Mouse (Mus musculus) thymus, adult 2 months (tissue): Measurements from ENCODE around the gene Anapc13. TPM values are rescaled to one million over a fixed set of nuclear protein-coding genes. Genes with fewer than 3 reads are reported as not detected.

ENCODE experiments used
- DNase-seq: peaks from one replicate; pipeline ENCODE4 v3.0.0; 2021
- H3K27ac ChIP-seq: fragments of 200-500 bp; 2 replicates; pipeline ENCODE4 v1.5.1; 2012; ENCODE audit warnings: low read length, control low read depth; ENCODE audit not compliant: control insufficient read depth, insufficient read depth
- H3K27me3 ChIP-seq: fragments of 200-500 bp; 2 replicates; pipeline ENCODE4 v1.6.1; 2012; ENCODE audit warnings: mild to moderate bottlenecking, low read length, moderate library complexity, mixed read lengths; ENCODE audit not compliant: control insufficient read depth, insufficient read depth
- H3K36me3 ChIP-seq: fragments of 200-500 bp; 2 replicates; pipeline ENCODE4 v1.6.1; 2012; ENCODE audit warnings: mild to moderate bottlenecking, low read length, moderate library complexity; ENCODE audit not compliant: control insufficient read depth, insufficient read depth
- H3K4me1 ChIP-seq: fragments of 200-500 bp; replicated peaks from 2 replicates; pipeline ENCODE4 v1.6.1; 2012; ENCODE audit warnings: low read length; ENCODE audit not compliant: control insufficient read depth, insufficient read depth
- H3K4me3 ChIP-seq: fragments of 200-500 bp; 2 replicates; pipeline ENCODE4 v1.5.1; 2012; ENCODE audit warnings: mild to moderate bottlenecking, low read length, control low read depth, moderate library complexity; ENCODE audit not compliant: control insufficient read depth, insufficient read depth
- CTCF ChIP-seq: fragments of 200-500 bp; IDR thresholded peaks from 2 replicates; pipeline ENCODE4 v1.5.1; 2012; ENCODE audit warnings: mild to moderate bottlenecking, control low read depth, low read length, moderate library complexity, borderline replicate concordance; ENCODE audit not compliant: control insufficient read depth, poor library complexity, insufficient read depth; ENCODE audit errors: extremely low read depth
- POLR2A ChIP-seq: fragments of 200-500 bp; IDR thresholded peaks from 2 replicates; pipeline ENCODE4 v1.6.1; 2012; ENCODE audit warnings: mild to moderate bottlenecking, low read length, control low read depth, moderate library complexity; ENCODE audit not compliant: control insufficient read depth, poor library complexity, insufficient read depth; ENCODE audit errors: extremely low read depth
- WGBS: fragments of 180-500 bp; shearing (Covaris S2); methylation state at CpG from one replicate; pipeline ENCODE4 v1.1.7; 2018; 5-methylcytosine and 5-hydroxymethylcytosine counted together
- polyA plus RNA-seq: library from polyadenylated mRNA; depleted of rRNA; stranded (reverse); fragments of >200 nt; gene quantifications from 2 replicates; pipeline ENCODE4 v1.2.3, GENCODE M21; 2012

Anapc13 gene
- polyA plus RNA-seq, 1 experiment: 34.6 TPM

DNA sequence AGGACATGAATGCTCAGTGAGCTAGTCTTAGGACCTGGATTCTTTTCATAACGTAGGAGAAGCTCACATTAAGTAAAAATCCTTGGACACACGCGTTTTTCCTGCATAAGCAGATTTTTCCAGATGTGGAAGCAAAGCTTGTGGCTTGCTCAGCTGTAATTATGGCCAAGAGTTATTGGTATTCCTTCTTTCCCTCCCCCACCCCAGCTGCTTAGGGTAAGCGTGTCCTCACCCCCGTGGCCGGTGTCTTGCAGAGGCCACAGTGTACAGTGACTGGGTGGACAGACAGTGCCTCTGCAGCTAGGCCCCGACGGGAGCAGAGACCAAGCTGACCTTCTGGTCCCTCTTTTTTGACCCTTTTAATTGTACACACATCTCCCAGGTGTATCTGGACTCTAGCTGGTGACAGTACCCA, 17.0 kb downstream of the Anapc13 start:
- no peak overlapping the region for H3K27ac ChIP-seq
- H3K36me3 ChIP-seq: no peaks in the 10 kb centered on the region
- no peak for DNase-seq
- TF ChIP-seq POLR2A (no peak), CTCF (no peak)
- no peaks in the 10 kb centered on the region for H3K27me3 ChIP-seq
- H3K4me1 ChIP-seq: no peaks in the 10 kb centered on the region
- WGBS: 70% methylated on average over 8 of the region's 8 CpGs
- no peak overlapping the region for H3K4me3 ChIP-seq

DNA sequence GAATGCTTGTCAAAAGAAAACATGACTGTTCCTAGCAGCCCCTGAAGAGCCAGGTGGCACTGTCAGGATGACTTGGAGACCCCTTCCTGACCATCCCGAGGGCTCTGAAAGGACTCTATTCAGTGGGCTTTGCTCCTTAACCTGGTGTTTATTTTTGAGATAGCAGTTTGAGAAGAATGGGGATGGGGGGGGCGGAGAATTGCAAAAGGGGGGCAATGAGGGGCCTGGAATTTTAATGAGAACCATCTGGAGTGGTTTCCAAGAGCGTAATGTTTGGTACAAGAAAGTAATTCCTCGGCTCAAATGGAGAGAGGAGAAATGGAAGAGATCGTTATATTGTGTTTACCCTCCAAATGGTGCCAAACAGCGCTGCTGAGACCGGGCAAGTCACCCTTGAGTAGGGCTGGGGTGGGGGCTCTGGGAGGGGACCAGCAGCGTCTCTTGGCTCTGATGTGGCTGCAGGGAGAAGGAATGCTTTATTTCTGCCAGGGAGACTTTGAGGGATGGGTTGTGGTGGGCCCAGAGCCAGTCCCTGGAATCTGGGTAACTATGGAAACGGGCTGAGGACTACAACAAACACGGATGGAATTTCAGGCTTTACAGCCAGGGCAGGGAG, 17.5 kb downstream of the Anapc13 start:
- no peak for DNase-seq
- TF ChIP-seq CTCF (no peak), POLR2A (no peak)
- Histone ChIP-seq H3K4me3 (no peak overlapping the region), H3K4me1 (no peaks in the 10 kb centered on the region), H3K36me3 (no peaks in the 10 kb centered on the region), H3K27ac (no peak overlapping the region), H3K27me3 (no peaks in the 10 kb centered on the region)
- 71% methylated on average over 10 of the region's 10 CpGs for WGBS

DNA sequence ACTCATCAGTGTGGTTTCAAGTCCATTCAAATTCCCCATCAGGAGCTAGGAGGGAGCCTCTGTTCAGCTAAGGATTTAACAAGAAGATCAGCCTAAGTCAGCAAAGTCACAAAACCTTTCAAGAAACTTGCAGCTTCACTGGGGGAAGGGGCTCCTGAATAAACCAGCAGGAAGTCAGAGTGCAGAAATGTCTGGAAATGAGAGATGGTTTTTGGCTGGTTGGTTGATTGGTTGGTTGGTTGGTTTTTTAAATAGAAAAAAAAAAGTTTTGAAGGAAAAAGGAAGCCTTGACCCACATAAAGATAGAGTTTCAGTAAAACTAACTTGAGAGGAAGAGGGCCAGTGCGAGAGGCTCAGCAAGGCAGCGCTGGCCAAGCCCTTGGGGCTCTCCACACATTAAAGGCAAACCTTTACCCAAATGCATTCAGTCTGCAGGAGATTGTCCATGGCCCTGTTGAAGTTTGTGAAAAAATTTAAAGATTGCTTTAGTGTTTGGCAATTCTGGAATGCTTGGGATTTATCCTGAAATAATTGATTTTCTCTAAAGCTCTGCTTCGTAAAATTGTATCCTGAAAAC, 19.1 kb downstream of the Anapc13 start:
- H3K27me3 ChIP-seq: no peaks in the 10 kb centered on the region
- TF ChIP-seq CTCF (no peak), POLR2A (no peak)
- no peaks in the 10 kb centered on the region for H3K36me3 ChIP-seq
- no peaks in the 10 kb centered on the region for H3K4me1 ChIP-seq
- WGBS: 65% methylated on average over 3 of the region's 3 CpGs
- DNase-seq: no peak
- H3K4me3 ChIP-seq: no peak overlapping the region
- no peak overlapping the region for H3K27ac ChIP-seq

DNA sequence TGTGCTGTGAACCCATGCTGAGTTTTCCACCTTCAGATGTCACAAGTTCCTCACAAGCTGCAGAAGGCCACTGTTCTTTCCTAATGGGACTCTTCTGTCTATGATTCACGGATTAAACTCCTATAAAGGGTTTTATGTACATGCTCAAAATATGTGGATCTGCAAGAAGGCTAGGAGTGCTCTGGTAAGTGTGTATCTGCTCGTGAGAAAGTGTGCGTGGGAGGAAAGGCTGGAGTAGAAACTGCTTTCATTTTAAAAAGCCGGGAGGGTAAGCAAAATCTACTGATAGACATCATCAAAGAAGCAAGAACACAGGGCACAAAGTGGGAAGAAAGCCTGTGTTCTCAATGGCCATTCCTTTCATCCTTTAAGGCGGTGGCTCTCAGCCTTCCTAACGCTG, 20.9 kb downstream of the Anapc13 start:
- H3K27me3 ChIP-seq: no peaks in the 10 kb centered on the region
- DNase-seq: no peak
- no peak overlapping the region for H3K4me3 ChIP-seq
- TF ChIP-seq POLR2A (no peak), CTCF (no peak)
- no peak overlapping the region for H3K27ac ChIP-seq
- H3K4me1 ChIP-seq: no peaks in the 10 kb centered on the region
- 86% methylated on average over 6 of the region's 6 CpGs for WGBS
- H3K36me3 ChIP-seq: no peaks in the 10 kb centered on the region

DNA sequence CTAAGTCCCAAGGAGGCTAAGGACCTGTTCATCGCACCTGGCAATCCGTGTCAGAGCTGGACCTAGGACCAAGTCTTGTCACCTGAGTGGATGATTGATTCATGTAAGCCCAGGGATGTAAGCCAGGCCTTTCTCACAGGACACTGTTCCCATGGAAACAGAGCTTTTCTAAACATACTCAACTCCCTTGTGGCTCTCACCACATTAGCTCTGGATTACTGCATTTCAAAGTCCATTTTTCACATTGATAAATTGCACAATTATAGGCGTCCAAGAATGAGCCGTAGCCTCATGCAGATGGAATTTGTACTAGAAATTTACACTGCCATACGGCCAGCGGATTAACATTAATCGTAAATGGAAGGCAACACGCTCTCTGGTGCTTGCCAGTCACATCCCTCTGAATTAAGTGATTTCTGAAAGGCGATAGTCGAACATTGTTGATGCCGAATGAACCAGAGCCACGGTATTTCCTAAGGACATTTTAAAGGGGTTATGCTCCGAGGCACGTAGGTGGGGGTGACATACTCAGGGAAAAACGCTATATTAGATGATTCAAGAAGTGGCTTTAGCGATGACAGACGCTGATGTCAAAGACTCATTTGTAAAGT, 23.9 kb downstream of the Anapc13 start:
- no peak for DNase-seq
- no peak overlapping the region for H3K4me3 ChIP-seq

DNA sequence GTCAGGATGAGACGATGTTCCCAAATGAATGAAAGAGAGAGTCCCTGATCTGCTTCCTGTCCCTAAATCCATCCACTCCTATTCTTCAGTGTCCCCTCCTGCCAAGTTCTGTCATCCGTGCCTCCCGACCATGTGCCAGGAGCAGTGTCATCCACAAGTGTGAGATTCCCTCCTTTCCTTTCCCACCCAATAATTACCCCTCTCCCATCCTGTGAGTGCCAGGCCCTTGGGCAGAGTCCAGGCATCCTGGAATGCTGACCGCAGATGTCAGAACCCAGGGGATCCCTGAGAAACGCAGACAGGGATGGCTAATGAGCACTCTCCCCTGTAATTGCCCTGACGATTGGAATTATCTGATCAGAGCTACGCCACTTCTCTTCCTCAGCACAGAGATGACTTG, 24.5 kb downstream of the Anapc13 start:
- 62% methylated on average over 7 of the region's 7 CpGs for WGBS
- no peaks in the 10 kb centered on the region for H3K4me1 ChIP-seq
- TF ChIP-seq CTCF: no peak
- TF ChIP-seq POLR2A: no peak
- no peak overlapping the region for H3K4me3 ChIP-seq
- no peaks in the 10 kb centered on the region for H3K27me3 ChIP-seq
- DNase-seq: no peak
- no peaks in the 10 kb centered on the region for H3K36me3 ChIP-seq
- H3K27ac ChIP-seq: no peak overlapping the region

More for the DNA sequence above, 23.9 kb downstream of the Anapc13 start:
- H3K27ac ChIP-seq: no peak overlapping the region
- H3K4me1 ChIP-seq: no peaks in the 10 kb centered on the region
- WGBS: 94% methylated on average over 17 of the region's 17 CpGs
- H3K36me3 ChIP-seq: no peaks in the 10 kb centered on the region
- TF ChIP-seq CTCF: no peak
- no peak for TF ChIP-seq POLR2A
- H3K27me3 ChIP-seq: no peaks in the 10 kb centered on the region

DNA sequence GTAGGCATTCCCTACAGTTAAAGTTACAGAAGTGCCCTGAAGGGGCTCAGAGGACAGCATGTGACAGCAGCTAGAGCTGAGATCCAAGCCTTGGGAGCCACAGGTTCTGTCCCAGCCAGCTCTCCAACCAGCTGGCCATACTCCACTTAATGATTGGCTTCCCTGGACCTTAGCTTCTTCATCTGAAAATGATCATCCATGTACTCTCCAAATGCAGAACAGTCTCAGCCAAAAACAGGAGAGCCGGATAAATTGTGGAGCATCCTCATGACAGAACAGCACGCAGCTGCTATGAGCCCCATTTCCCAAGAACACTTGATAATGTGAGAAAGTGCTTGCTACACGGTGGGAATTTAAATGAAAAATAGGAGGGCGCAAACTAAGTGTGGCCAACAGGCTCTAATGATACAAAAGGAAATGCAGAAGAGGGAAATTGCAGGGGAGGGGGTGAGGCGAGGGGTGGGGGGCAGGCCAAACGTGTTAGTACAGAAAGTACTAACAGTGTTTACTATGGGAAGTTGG, 25.2 kb downstream of the Anapc13 start:
- Histone ChIP-seq H3K36me3 (no peaks in the 10 kb centered on the region), H3K27ac (no peak overlapping the region), H3K4me1 (no peaks in the 10 kb centered on the region), H3K4me3 (no peak overlapping the region), H3K27me3 (no peaks in the 10 kb centered on the region)
- DNase-seq: no peak
- WGBS: 61% methylated on average over 6 of the region's 6 CpGs
- no peak for TF ChIP-seq CTCF
- TF ChIP-seq POLR2A: no peak
